ENCODE assay signal across 7 mouse cellular contexts in the genomic region with DNA sequence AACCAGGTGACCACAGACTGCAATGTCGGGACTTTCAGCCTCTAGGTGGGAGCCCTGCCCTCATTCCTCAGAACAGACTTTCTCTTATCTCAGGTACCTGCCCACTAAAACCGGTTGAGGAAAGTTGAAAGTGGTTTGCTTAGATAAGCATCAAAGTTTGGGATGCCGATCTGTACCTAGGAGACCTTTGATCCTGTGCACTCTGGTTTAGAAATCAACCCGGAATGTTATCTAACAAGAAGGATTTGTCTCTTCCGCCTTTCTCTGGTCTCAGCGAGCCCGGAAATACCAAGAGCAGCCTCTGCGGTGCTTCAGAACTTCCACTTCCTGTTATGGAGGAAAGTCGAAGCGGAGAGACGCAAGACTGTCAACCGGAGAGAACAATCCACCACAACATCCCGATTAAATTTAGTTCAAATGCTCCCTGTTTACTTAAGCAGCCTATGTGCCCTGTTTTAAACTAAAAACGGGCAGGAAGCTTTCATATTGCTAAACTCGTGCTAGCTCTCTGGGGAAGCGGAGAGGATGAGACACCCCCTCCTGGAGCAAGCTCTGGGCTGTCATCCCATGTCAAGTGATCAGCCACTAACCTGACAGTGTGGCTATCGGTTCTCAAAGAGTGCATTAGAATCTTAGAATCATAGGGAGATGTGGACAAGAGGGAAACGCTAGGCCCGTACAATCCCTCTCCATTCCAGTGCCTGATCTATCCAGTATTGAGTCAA. TPM values are rescaled to one million over a fixed set of nuclear protein-coding genes. Genes with fewer than 3 reads are reported as not detected.
DNase-seq lines count a peak whose midpoint lies in the region; ATAC-seq lines count a peak whose summit lies in the region.

No protein-coding gene starts in this region.

- peak overlapping the region; percentile 94 for H3K27ac ChIP-seq in brown adipose tissue, adult 24 weeks (replicated peaks; ENCODE audit: low read depth, low read length)
- peak overlapping the region; percentile 68; the same call in 1 of the 2 replicates for H3K27ac ChIP-seq in kidney, embryonic 16.5 days (ENCODE audit: low read length)

- intact Hi-C loops in left cerebral cortex, postnatal 14 days (cut with DNase I) = no loop called here

- peak overlapping the region; percentile 43 for H3K4me3 ChIP-seq in brown adipose tissue, adult 24 weeks (ENCODE audit: insufficient read depth, low read depth, low read length)
- H3K4me3 ChIP-seq in kidney, embryonic 16.5 days (ENCODE audit: low read length) = no peak overlapping the region

- 71% methylated on average over 19 of the region's 19 CpGs for WGBS in kidney, embryonic 16.5 days

- H3K4me1 ChIP-seq in brown adipose tissue, adult 24 weeks (ENCODE audit: control insufficient read depth, insufficient read depth, insufficient read length, low read length) = peaks cover 7% of the 10 kb centered on the region; the same call in 1 of the 2 replicates
- H3K4me1 ChIP-seq in kidney, embryonic 16.5 days (ENCODE audit: insufficient read depth, low read length) = no peaks in the 10 kb centered on the region

- peak; percentile 62 to 65 for DNase-seq in CD8-positive naive resting alpha-beta T cell, adult 2 months (ENCODE audit: low read depth in 2 of 2, low spot score in 2 of 2)
- peak; percentile 62 to 65 for DNase-seq in lung, postnatal 4 days
- no peak for DNase-seq in embryo, embryonic 10 days (ENCODE audit: low spot score)
- DNase-seq in left cerebral cortex, postnatal 14 days (ENCODE audit: low spot score in 2 of 2) = no peak
- DNase-seq in layer of hippocampus, adult 8-10 months (ENCODE audit: low spot score in 2 of 2) = no peak

- H3K9me3 ChIP-seq in kidney, embryonic 16.5 days (ENCODE audit: low read length) = no peaks in the 10 kb centered on the region

- no peak overlapping the region for H3K4me2 ChIP-seq in kidney, embryonic 16.5 days (replicated peaks; ENCODE audit: low read depth, low read length)

- H3K27me3 ChIP-seq in kidney, embryonic 16.5 days (ENCODE audit: insufficient read depth, low read length) = no peaks in the 10 kb centered on the region

- H3K36me3 ChIP-seq in kidney, embryonic 16.5 days (ENCODE audit: insufficient read depth, low read length) = no peaks in the 10 kb centered on the region

- H3K9ac ChIP-seq in kidney, embryonic 16.5 days (replicated peaks; ENCODE audit: low read length) = no peak overlapping the region

- ATAC-seq in kidney, embryonic 16.5 days (ENCODE audit: low FRiP score, low TSS enrichment) = no peak

RNA-seq across cellular contexts. Expression of gene Hmcn1, which starts 32.0 kb away (rescaled TPM):
- 0.20 and 0.79 TPM in 2 replicates for polyA plus RNA-seq in brown adipose tissue, adult 24 weeks (2012; ENCODE audit: insufficient read depth, insufficient read length, missing spikeins)
- 21.9 and 23.6 TPM in 2 replicates for polyA plus RNA-seq in kidney, embryonic 16.5 days (2015; fragmentation: Nextera tagmentation; extraction: Ambion mirVana)
- total RNA-seq in left cerebral cortex, postnatal 14 days (2021) = 1 to 10 TPM; 3.5 to 5.4 TPM
- 1 to 10 TPM; 1.3 to 4.3 (median 1.7) TPM for total RNA-seq in layer of hippocampus, adult 8-10 months (2022)

Comparison
In these comparisons a context has a peak if more than half of its experiments do, and no peak if none do; other contexts are left out.
1. DNase-seq: peak in CD8-positive naive resting alpha-beta T cell, adult 2 months (2 of 2) and lung, postnatal 4 days (2 of 2); none in embryo, embryonic 10 days (single experiment), left cerebral cortex, postnatal 14 days (0 of 2) and layer of hippocampus, adult 8-10 months (0 of 2).